Mouse (Mus musculus): ENCODE data around the gene Lamb2. TPM values are rescaled to one million over a fixed set of nuclear protein-coding genes. Genes with fewer than 3 reads are reported as not detected.

The Lamb2 gene
- 6.8 TPM for polyA plus RNA-seq (2014; fragmentation: Illumina TruSeq; extraction: RNeasy Lipid Tissue Mini Kit (QIAGEN cat#74804); ENCODE audit: low read depth, low replicate concordance)

DNA sequence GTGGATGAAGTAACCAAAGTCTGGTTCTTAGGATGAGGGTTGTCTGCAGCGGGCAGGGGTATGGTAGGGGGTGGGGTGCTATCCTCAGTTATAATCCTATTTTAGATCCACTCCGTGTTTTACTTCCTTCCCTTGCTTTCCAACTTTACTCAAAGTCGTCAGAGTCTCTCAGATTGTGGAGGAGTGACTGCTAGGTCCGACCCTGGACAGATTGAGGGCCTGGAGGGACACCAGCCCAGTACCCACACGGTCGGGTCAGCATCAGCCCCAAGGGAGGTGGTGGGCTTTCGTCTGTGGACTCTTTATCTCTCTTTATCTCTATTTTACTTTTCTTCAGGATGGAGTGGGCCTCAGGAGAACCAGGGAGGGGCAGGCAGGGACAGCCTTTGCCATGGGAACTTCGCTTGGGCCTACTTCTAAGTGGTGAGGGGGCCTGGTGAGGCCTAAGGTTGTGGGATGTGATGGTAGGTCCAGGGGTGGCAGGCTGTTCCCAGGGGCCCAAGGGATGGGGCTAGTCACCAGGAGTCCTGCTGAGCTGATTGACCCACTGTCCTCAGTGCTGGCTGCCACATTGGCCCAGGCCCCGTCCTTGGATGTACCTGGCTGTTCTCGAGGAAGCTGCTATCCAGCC, at the start of gene Lamb2:
Gene Lamb2 (plus strand): TSS at position 16 of the 631 bp plus-strand sequence.

DNA sequence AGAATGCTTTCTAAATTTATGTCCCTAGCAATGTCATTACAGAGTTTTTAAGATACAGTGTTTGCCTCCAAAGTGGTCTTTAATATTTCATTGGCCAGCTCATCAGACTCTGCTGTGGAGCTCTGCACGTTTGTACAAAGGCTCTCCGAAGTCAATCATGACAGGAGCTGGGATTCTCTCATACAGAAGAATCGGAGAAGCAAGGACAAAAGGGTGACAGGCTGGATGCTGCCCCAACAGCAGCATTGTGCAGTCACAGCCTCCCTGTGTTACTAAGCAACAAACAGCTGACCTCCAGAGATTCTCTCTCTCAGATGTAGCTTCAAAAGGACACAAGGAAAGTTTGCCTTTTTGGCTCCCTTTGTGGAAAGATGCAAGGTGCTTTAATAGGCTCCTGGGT, 43.4 kb upstream of the Lamb2 start, which contains the start of gene BC048562:
Gene BC048562 (plus strand): TSS at position 301 of the 400 bp plus-strand sequence.

DNA sequence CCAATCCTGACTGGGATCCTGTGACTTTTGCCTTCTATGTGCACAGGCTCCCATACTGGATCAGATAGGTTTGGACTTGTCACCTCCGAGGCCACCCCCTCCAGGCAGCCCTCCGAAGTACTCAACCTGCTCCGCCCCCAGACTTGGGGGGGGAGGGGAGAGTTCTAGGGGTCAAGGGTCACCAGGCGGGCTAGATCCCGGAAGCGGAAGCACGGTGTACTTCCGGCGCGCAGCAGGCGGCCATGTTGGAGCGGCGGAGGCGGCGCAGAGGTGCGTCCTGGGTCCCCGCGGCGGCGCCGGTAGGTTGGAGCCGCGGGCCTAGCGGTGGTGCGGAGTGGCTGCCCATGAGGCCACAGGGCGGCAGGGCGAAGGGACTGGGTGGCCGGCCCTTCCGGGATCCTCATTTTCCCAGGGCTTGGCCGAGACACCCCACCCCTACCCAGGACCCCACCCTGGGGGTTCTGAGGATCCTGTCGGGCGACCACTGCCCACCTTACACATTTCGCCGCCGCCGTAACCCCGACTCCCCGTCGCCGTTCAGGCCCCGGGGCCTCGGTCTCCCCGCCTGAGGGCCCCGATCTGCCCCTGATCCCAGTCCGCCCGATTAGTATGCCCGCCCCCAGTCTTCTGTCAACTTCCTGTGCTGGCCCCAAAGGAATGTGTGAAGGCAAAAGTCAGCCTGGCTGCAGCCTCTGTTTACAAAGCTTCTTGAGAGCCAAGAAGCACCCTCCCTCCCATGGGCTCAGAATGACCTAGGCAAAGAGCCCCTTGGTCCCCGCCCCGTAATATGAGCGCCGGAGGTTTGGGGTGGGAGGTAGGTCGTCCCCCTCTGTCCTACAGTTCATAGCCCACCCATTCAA, 19.0 kb upstream of the Lamb2 start, which contains the start of gene Ccdc71:
Gene Ccdc71 (plus strand): TSS at position 209 of the 860 bp plus-strand sequence.

DNA sequence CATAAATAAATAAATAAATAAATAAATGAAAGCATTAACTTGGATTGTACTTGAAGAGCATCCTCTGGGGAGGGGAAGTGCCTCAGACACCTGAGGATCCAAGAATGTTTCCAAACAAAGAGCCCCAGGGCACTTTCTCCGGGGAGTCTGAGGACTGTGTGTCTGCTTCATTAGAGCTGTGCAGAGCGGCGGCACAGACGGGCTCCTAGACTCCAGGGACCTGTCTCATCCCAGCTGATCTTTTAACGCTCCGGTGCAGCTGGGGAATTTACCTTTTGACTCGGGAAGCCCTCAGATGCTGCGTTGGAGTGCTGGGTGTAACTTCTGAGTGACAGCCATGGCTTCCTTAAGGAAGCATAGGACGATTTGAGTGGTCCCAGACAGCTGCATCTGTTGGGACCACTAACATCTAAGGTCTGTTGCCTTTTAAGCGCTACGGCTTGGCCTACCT, 18.3 kb upstream of the Lamb2 start, which contains the start of gene Klhdc8b:
Gene Klhdc8b (minus strand): TSS at position 401 of the 451 bp plus-strand sequence.

DNA sequence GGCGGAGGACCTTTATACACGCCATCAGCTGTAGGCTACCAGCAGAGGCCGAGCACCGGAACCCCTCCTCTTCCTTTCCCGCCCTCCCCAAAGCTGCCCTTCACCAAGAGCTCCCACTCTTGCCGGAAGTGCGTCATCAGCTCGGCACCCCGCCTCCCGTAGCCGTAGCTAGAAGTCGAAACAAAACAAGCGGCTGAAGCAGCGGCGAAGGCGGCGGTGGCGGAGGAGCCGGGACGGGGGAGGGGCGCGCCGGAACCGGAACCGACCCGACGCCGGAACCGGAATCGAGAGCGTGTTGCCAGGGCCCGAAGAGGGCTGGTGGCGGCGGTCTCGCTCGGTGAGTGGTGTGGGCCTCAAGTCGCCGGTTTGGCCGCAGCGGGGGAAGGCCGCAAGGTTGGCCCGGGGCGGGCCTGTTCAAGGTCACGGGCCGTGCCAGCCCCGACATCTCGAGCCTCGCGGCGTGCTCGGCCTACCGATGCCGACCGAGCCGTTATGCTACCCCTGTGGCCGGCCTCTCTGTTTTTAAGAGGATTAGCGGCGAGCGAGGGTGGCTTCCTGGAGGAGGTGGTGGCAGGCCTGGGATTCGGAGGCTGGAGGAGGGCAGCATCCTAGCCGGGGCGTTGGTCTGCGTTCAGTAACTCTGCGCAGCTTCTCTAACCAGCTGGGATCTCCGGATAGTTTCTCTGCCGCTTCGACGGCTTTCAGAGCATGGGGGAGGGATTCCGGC, 11.2 kb downstream of the Lamb2 start, which contains the start of gene Usp19:
Gene Usp19 (plus strand): TSS at position 44 of the 727 bp plus-strand sequence.

DNA sequence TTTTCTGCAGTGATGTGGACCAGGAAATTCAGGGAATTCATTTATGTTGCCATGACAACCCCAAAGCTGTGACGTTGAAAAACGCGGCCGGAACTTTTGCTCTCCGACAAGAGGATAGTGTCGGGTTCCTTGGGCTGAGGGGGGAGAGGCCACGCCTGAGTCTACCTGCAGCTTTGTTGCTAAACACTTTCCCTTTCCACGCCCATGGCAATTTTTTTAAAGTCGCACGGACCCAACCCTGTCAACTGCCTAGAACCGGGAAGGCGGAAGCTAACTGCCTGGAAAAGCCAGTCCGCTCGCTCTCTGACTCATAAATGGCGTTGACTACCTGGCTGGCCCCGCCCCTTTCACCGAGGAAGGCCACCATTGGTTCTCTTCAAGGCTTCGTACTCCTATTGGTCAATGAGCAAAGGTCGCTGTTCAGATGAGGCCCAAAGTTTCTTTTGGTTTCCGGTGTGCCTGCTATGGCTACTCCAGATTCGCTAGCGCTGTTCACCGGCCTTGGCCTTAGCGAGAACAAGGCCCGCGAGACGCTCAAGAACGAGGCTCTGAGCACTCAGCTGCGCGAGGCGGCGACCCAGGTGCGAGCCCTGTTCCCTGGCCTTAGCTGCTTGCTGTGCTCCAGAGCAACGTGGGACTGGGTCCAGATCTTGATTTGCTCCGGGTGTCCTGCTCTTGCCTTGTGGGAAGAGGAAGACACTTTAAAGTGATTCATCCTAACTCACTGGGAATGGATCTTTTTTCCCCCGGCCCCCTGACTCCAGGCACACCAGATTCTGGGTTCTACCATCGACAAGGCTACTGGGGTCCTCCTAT, 28.3 kb downstream of the Lamb2 start, which contains the start of gene Qars:
Gene Qars (plus strand): TSS at position 88 of the 816 bp plus-strand sequence.

DNA sequence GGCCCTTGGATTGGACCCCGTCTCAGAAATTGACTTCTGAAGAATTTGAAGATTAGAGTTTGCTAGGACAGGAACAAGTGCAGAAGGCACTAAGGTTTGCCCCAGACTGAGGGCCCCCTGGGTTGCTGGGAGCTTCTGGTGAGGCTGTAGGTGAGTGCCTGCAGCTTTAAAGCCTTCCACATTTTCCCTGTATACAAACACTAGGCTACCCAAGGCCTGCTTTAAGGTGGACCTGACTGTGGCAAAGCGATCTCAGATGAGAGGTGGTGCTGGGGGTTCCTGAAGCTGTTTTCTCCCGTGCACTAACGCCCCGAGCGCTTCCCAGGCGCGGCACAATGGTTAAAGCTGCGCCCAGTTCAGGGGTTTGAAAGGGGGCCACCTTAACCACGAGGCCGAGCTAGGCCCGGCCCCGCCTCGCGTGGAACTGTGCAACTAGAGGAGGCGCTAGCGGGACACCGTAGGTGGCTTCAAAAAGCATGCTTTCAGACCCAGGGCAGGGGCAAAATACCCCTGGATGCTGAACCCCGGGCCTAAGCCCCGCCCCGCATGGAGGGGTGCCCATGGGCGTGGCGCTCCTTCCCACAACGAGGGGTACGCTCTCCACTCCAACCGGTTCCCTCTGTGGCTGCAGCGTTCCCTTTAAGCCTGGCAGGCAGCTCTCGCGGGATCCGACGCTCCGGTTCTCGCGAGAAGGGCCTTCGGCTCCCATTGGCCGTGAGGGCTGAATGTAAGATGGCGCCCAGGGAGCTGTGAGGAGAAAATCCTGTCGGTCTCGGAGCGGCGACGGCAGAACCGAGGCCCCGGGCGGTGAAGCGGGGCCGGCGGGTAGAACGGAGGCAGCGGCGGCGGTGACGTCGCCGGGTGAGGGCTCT, 37.1 kb downstream of the Lamb2 start, which contains the start of gene Qrich1:
Gene Qrich1 (plus strand): TSS at position 427 of the 872 bp plus-strand sequence.

Other genes starting within 250 kb of the Lamb2 start
- gene Dag1, start 215.8 kb upstream of the Lamb2 start, polyA plus RNA-seq (2014; fragmentation: Illumina TruSeq; extraction: RNeasy Lipid Tissue Mini Kit (QIAGEN cat#74804); ENCODE audit: low read depth, low replicate concordance): 56.8 TPM
- gene Nicn1, start 189.3 kb upstream of the Lamb2 start, polyA plus RNA-seq (2014; fragmentation: Illumina TruSeq; extraction: RNeasy Lipid Tissue Mini Kit (QIAGEN cat#74804); ENCODE audit: low read depth, low replicate concordance): 27.2 TPM
- gene Amt, start 182.9 kb upstream of the Lamb2 start, polyA plus RNA-seq (2014; fragmentation: Illumina TruSeq; extraction: RNeasy Lipid Tissue Mini Kit (QIAGEN cat#74804); ENCODE audit: low read depth, low replicate concordance): 0.82 TPM
- 620 TPM for gene Rhoa, start 173.6 kb upstream of the Lamb2 start, polyA plus RNA-seq (2014; fragmentation: Illumina TruSeq; extraction: RNeasy Lipid Tissue Mini Kit (QIAGEN cat#74804); ENCODE audit: low read depth, low replicate concordance)
- 17.1 TPM for gene Tcta, start 173.6 kb upstream of the Lamb2 start, polyA plus RNA-seq (2014; fragmentation: Illumina TruSeq; extraction: RNeasy Lipid Tissue Mini Kit (QIAGEN cat#74804); ENCODE audit: low read depth, low replicate concordance)
- 21.4 TPM for gene Gpx1, start 140.8 kb upstream of the Lamb2 start, polyA plus RNA-seq (2014; fragmentation: Illumina TruSeq; extraction: RNeasy Lipid Tissue Mini Kit (QIAGEN cat#74804); ENCODE audit: low read depth, low replicate concordance)
- gene Usp4, start 131.9 kb upstream of the Lamb2 start, polyA plus RNA-seq (2014; fragmentation: Illumina TruSeq; extraction: RNeasy Lipid Tissue Mini Kit (QIAGEN cat#74804); ENCODE audit: low read depth, low replicate concordance): 66.7 TPM
- gene 1700102P08Rik, start 86.9 kb upstream of the Lamb2 start, polyA plus RNA-seq (2014; fragmentation: Illumina TruSeq; extraction: RNeasy Lipid Tissue Mini Kit (QIAGEN cat#74804); ENCODE audit: low read depth, low replicate concordance): 1.2 TPM
- not detected for gene Ccdc36, start 51.3 kb upstream of the Lamb2 start, polyA plus RNA-seq (2014; fragmentation: Illumina TruSeq; extraction: RNeasy Lipid Tissue Mini Kit (QIAGEN cat#74804); ENCODE audit: low read depth, low replicate concordance)
- not detected for gene BC048562, start 43.3 kb upstream of the Lamb2 start, polyA plus RNA-seq (2014; fragmentation: Illumina TruSeq; extraction: RNeasy Lipid Tissue Mini Kit (QIAGEN cat#74804); ENCODE audit: low read depth, low replicate concordance)
- 6.2 TPM for gene Ccdc71, start 19.2 kb upstream of the Lamb2 start, polyA plus RNA-seq (2014; fragmentation: Illumina TruSeq; extraction: RNeasy Lipid Tissue Mini Kit (QIAGEN cat#74804); ENCODE audit: low read depth, low replicate concordance)
- gene Klhdc8b, start 18.2 kb upstream of the Lamb2 start, polyA plus RNA-seq (2014; fragmentation: Illumina TruSeq; extraction: RNeasy Lipid Tissue Mini Kit (QIAGEN cat#74804); ENCODE audit: low read depth, low replicate concordance): 1.5 TPM
- gene Usp19, start 10.9 kb downstream of the Lamb2 start, polyA plus RNA-seq (2014; fragmentation: Illumina TruSeq; extraction: RNeasy Lipid Tissue Mini Kit (QIAGEN cat#74804); ENCODE audit: low read depth, low replicate concordance): 18.4 TPM
- 95.6 TPM for gene Qars, start 28.0 kb downstream of the Lamb2 start, polyA plus RNA-seq (2014; fragmentation: Illumina TruSeq; extraction: RNeasy Lipid Tissue Mini Kit (QIAGEN cat#74804); ENCODE audit: low read depth, low replicate concordance)
- gene Qrich1, start 37.1 kb downstream of the Lamb2 start, polyA plus RNA-seq (2014; fragmentation: Illumina TruSeq; extraction: RNeasy Lipid Tissue Mini Kit (QIAGEN cat#74804); ENCODE audit: low read depth, low replicate concordance): 57.8 TPM
- gene Impdh2, start 80.5 kb downstream of the Lamb2 start, polyA plus RNA-seq (2014; fragmentation: Illumina TruSeq; extraction: RNeasy Lipid Tissue Mini Kit (QIAGEN cat#74804); ENCODE audit: low read depth, low replicate concordance): 26.3 TPM
- 4.5 TPM for gene Ndufaf3, start 87.7 kb downstream of the Lamb2 start, polyA plus RNA-seq (2014; fragmentation: Illumina TruSeq; extraction: RNeasy Lipid Tissue Mini Kit (QIAGEN cat#74804); ENCODE audit: low read depth, low replicate concordance)
- 2.9 TPM for gene Dalrd3, start 90.2 kb downstream of the Lamb2 start, polyA plus RNA-seq (2014; fragmentation: Illumina TruSeq; extraction: RNeasy Lipid Tissue Mini Kit (QIAGEN cat#74804); ENCODE audit: low read depth, low replicate concordance)
- 6.2 TPM for gene Wdr6, start 99.0 kb downstream of the Lamb2 start, polyA plus RNA-seq (2014; fragmentation: Illumina TruSeq; extraction: RNeasy Lipid Tissue Mini Kit (QIAGEN cat#74804); ENCODE audit: low read depth, low replicate concordance)
- gene P4htm, start 117.9 kb downstream of the Lamb2 start, polyA plus RNA-seq (2014; fragmentation: Illumina TruSeq; extraction: RNeasy Lipid Tissue Mini Kit (QIAGEN cat#74804); ENCODE audit: low read depth, low replicate concordance): not detected
- 58.1 TPM for gene Arih2, start 169.7 kb downstream of the Lamb2 start, polyA plus RNA-seq (2014; fragmentation: Illumina TruSeq; extraction: RNeasy Lipid Tissue Mini Kit (QIAGEN cat#74804); ENCODE audit: low read depth, low replicate concordance)
- gene Slc25a20, start 182.4 kb downstream of the Lamb2 start, polyA plus RNA-seq (2014; fragmentation: Illumina TruSeq; extraction: RNeasy Lipid Tissue Mini Kit (QIAGEN cat#74804); ENCODE audit: low read depth, low replicate concordance): 111 TPM
- 111 TPM for gene Prkar2a, start 209.6 kb downstream of the Lamb2 start, polyA plus RNA-seq (2014; fragmentation: Illumina TruSeq; extraction: RNeasy Lipid Tissue Mini Kit (QIAGEN cat#74804); ENCODE audit: low read depth, low replicate concordance)

Data from adrenal gland, adult 10 weeks (tissue).